In genomic region chr11:115629734-115630531, GRCm38 (mm10) we compare ENCODE assay signal across 25 mouse cellular contexts. TPM values are rescaled to one million over a fixed set of nuclear protein-coding genes. Genes with fewer than 3 reads are reported as not detected.
DNase-seq lines count a peak whose midpoint lies in the region; TF ChIP-seq lines count a peak whose summit lies in the region.
"Had no signal": no experiment of that assay in that cellular context is flagged by ENCODE, and none has a peak within 500 bp of the region (broad histone marks: within the 10 kb centered on the region; RNA-seq: fewer than 3 reads in every experiment).

No protein-coding gene starts in this region.

- 87% methylated on average over 12 of the region's 13 CpGs for WGBS in macrophage (ENCODE audit: missing documents)

- peak overlapping the region; percentile 6 for H3K9ac ChIP-seq in ES-Bruce4 (ENCODE audit: low read depth, poor library complexity, severe bottlenecking)
- H3K9ac ChIP-seq: embryonic facial prominence, embryonic 15.5 days; forebrain, embryonic 15.5 days; heart, embryonic 12.5 days; hindbrain, embryonic 12.5 days; midbrain, embryonic 13.5 days had no signal

- no peak for TF ChIP-seq CTCF in ES-Bruce4 (IDR thresholded peaks at IDR 0.05; ENCODE audit: low read depth, low read length)
- TF ChIP-seq CTCF in layer of hippocampus, adult 2 months (conservative IDR thresholded peaks at IDR 0.05), result no peak

- no peaks in the 10 kb centered on the region for H3K9me3 ChIP-seq in ES-Bruce4 (replicated peaks; ENCODE audit: control insufficient read depth, insufficient read depth, low read length, poor library complexity, severe bottlenecking)
- H3K9me3 ChIP-seq: embryonic facial prominence, embryonic 15.5 days; forebrain, embryonic 15.5 days; heart, embryonic 12.5 days; hindbrain, embryonic 12.5 days; limb, embryonic 10.5 days; megakaryocyte, embryonic 14.5 days; midbrain, embryonic 13.5 days had no signal

- TF ChIP-seq EP300 in ES-Bruce4 (IDR thresholded peaks at IDR 0.05; ENCODE audit: insufficient read depth, low read depth, low read length), result no peak

- no peaks in the 10 kb centered on the region for H3K27me3 ChIP-seq in ES-Bruce4 (ENCODE audit: control insufficient read depth, insufficient read depth, low read length, poor library complexity, severe bottlenecking)
- H3K27me3 ChIP-seq: embryonic facial prominence, embryonic 15.5 days; forebrain, embryonic 15.5 days; heart, embryonic 12.5 days; hindbrain, embryonic 12.5 days; megakaryocyte, embryonic 14.5 days; midbrain, embryonic 13.5 days had no signal

- peak; percentile 90 for DNase-seq in heart, adult 11 months
- no peak for DNase-seq in heart, adult 8-10 months (ENCODE audit: low spot score)
- peak; percentile 88 for DNase-seq in CD4-positive helper T cell, adult 2 months (ENCODE audit: low read depth, low spot score)
- DNase-seq in lung, postnatal 10 days, result no peak
- no peak for DNase-seq in layer of hippocampus, adult 2 months (ENCODE audit: low spot score in 2 of 2)
- no peak for DNase-seq in urinary bladder, postnatal 4 days (ENCODE audit: low spot score in 2 of 2)
- DNase-seq: adrenal gland, postnatal 25 days; cerebellum, adult 18-20 months; gastrocnemius, postnatal 10 days; heart, postnatal 10 days; kidney, adult 2 months; liver; lung, postnatal 14 days; thymus, adult 18-20 months; thymus, postnatal 36 days had no signal

- H3K27ac ChIP-seq in ES-Bruce4 (ENCODE audit: insufficient read depth, low read length) (peak overlapping the region; percentile 96), macrophage (peak overlapping the region; percentile 97)
- H3K27ac ChIP-seq in layer of hippocampus, adult 2 months, result no peak overlapping the region
- H3K27ac ChIP-seq: embryonic facial prominence, embryonic 15.5 days; forebrain, embryonic 15.5 days; hindbrain, embryonic 12.5 days; kidney, postnatal 0 days; limb, embryonic 10.5 days; midbrain, embryonic 13.5 days had no signal

- H3K79me2 ChIP-seq in macrophage (ENCODE audit: inconsistent target), result peaks cover 30% of the 10 kb centered on the region

- no peaks in the 10 kb centered on the region for H3K36me3 ChIP-seq in ES-Bruce4 (ENCODE audit: control insufficient read depth, insufficient read depth, low read length, poor library complexity, severe bottlenecking)
- H3K36me3 ChIP-seq in macrophage (ENCODE audit: inconsistent target), result no peaks in the 10 kb centered on the region
- H3K36me3 ChIP-seq: embryonic facial prominence, embryonic 15.5 days; forebrain, embryonic 15.5 days; heart, embryonic 12.5 days; hindbrain, embryonic 12.5 days; midbrain, embryonic 13.5 days had no signal

- H3K4me3 ChIP-seq in ES-Bruce4 (ENCODE audit: low read depth, low read length) (no peak overlapping the region), macrophage (ENCODE audit: inconsistent target) (no peak overlapping the region)
- H3K4me3 ChIP-seq in layer of hippocampus, adult 2 months, result no peak overlapping the region
- H3K4me3 ChIP-seq: embryonic facial prominence, embryonic 15.5 days; forebrain, embryonic 15.5 days; heart, embryonic 12.5 days; hindbrain, embryonic 12.5 days; limb, embryonic 10.5 days; megakaryocyte, embryonic 14.5 days; midbrain, embryonic 13.5 days had no signal

- TF ChIP-seq POLR2A in ES-Bruce4 (IDR thresholded peaks at IDR 0.05; ENCODE audit: insufficient read depth, low read length), result no peak

- peaks cover 2% of the 10 kb centered on the region for H3K4me1 ChIP-seq in ES-Bruce4 (ENCODE audit: control insufficient read depth, insufficient read depth, low read length)

RNA-seq across cellular contexts. Expression of gene Slc25a19, which starts 1.8 kb away (rescaled TPM):
- 10 to 100 TPM; 31.4 to 40.9 (median 34.9) TPM for total RNA-seq in heart, adult 8-10 months (2022)
- 34.7 and 35.8 TPM in 2 replicates for polyA plus RNA-seq in ES-Bruce4 (2011; ENCODE audit: insufficient read depth, insufficient read length, low read depth, missing spikeins)
- 10 to 100 TPM; 11.5 to 92.4 (median 48.7) TPM for total RNA-seq in macrophage (2018; cell fraction: chromatin; rRNA removed)
- total RNA-seq in macrophage (2018; cell fraction: cytosol; rRNA removed), result 10 to 100 TPM in 25 of 26 experiments, 1 to 10 TPM in 1; 8.4 to 30.4 (median 22.0) TPM
- 10 to 100 TPM; 15.6 to 83.5 (median 39.5) TPM for total RNA-seq in macrophage (2018; cell fraction: nucleus; rRNA removed)
- 14.9 to 26.4 TPM (median 17.0 TPM) in 3 replicates for polyA plus RNA-seq in macrophage (2018)
- total RNA-seq in layer of hippocampus, adult 2 months (2021), result 10 to 100 TPM; 60.4 to 66.6 TPM

RNA-seq across cellular contexts. Expression of gene Mif4gd, which starts 17.2 kb away (rescaled TPM):
- 10 to 100 TPM; 40.8 to 52.0 (median 45.0) TPM for total RNA-seq in heart, adult 8-10 months (2022)
- 50.4 and 55.0 TPM in 2 replicates for polyA plus RNA-seq in ES-Bruce4 (2011; ENCODE audit: insufficient read depth, insufficient read length, low read depth, missing spikeins)
- 10 to 100 TPM; 17.5 to 86.6 (median 58.6) TPM for total RNA-seq in macrophage (2018; cell fraction: chromatin; rRNA removed)
- total RNA-seq in macrophage (2018; cell fraction: cytosol; rRNA removed), result 10 to 100 TPM; 38.8 to 58.2 (median 50.4) TPM
- 100 to 1,000 TPM in 1 of 26 experiments, 10 to 100 TPM in 25; 30.6 to 102 (median 72.1) TPM for total RNA-seq in macrophage (2018; cell fraction: nucleus; rRNA removed)
- 24.9 to 57.5 TPM (median 29.7 TPM) in 3 replicates for polyA plus RNA-seq in macrophage (2018)
- total RNA-seq in layer of hippocampus, adult 2 months (2021), result 10 to 100 TPM; 19.5 to 22.5 TPM

RNA-seq across cellular contexts. Expression of gene Gga3, which starts 26.1 kb away (rescaled TPM):
- total RNA-seq in heart, adult 8-10 months (2022), result 10 to 100 TPM; 13.0 to 19.0 (median 15.8) TPM
- polyA plus RNA-seq in ES-Bruce4 (2011; ENCODE audit: insufficient read depth, insufficient read length, low read depth, missing spikeins) (69.3 and 79.4 TPM in 2 replicates), macrophage (2018) (15.8 to 69.3 TPM (median 37.7 TPM) in 3 replicates)
- 100 to 1,000 TPM in 17 of 26 experiments, 10 to 100 TPM in 9; 46.6 to 225 (median 115) TPM for total RNA-seq in macrophage (2018; cell fraction: chromatin; rRNA removed)
- total RNA-seq in macrophage (2018; cell fraction: cytosol; rRNA removed), result 10 to 100 TPM; 12.4 to 32.6 (median 22.4) TPM
- 100 to 1,000 TPM in 5 of 26 experiments, 10 to 100 TPM in 21; 28.6 to 160 (median 60.7) TPM for total RNA-seq in macrophage (2018; cell fraction: nucleus; rRNA removed)
- total RNA-seq in layer of hippocampus, adult 2 months (2021), result 10 to 100 TPM; 67.9 to 91.9 TPM

RNA-seq across cellular contexts. Expression of gene Mrps7, which starts 26.2 kb away (rescaled TPM):
- 100 to 1,000 TPM in 1 of 4 experiments, 10 to 100 TPM in 3; 80.5 to 101 (median 85.0) TPM for total RNA-seq in heart, adult 8-10 months (2022)
- polyA plus RNA-seq in ES-Bruce4 (2011; ENCODE audit: insufficient read depth, insufficient read length, low read depth, missing spikeins), result 29.3 and 35.5 TPM in 2 replicates
- 10 to 100 TPM in 12 of 26 experiments, 1 to 10 TPM in 14; 2.4 to 16.2 (median 8.0) TPM for total RNA-seq in macrophage (2018; cell fraction: chromatin; rRNA removed)
- total RNA-seq in macrophage (2018; cell fraction: cytosol; rRNA removed), result 10 to 100 TPM; 21.8 to 37.3 (median 29.2) TPM
- 10 to 100 TPM in 18 of 26 experiments, 1 to 10 TPM in 8; 7.1 to 24.1 (median 11.5) TPM for total RNA-seq in macrophage (2018; cell fraction: nucleus; rRNA removed)
- 21.1 to 35.5 TPM (median 25.6 TPM) in 3 replicates for polyA plus RNA-seq in macrophage (2018)
- total RNA-seq in layer of hippocampus, adult 2 months (2021), result 10 to 100 TPM; 50.4 to 50.8 TPM

Comparison
In these comparisons a context has a peak if more than half of its experiments do, and no peak if none do; other contexts are left out.
1. DNase-seq: peak in heart, adult 11 months (single experiment) and CD4-positive helper T cell, adult 2 months (single experiment); none in heart, adult 8-10 months (single experiment), lung, postnatal 10 days (single experiment), layer of hippocampus, adult 2 months (0 of 2) and urinary bladder, postnatal 4 days (0 of 2).